Mouse (Mus musculus) intestine, embryonic 15.5 days (tissue): ENCODE data around the gene Igfals. TPM values are rescaled to one million over a fixed set of nuclear protein-coding genes. Genes with fewer than 3 reads are reported as not detected.

Experiments used
- ATAC-seq: fragments of 200-750 bp; cut with Nextera tagmentation; 2 replicates; pipeline ENCODE4 v1.8.0; 2017; ENCODE audit warnings: moderate TSS enrichment, moderate library complexity
- H3K27ac ChIP-seq: fragments of 300-500 bp; sonication (generic); 2 replicates; pipeline ENCODE4 v1.5.1; 2015; ENCODE audit warnings: mild to moderate bottlenecking, inconsistent platforms
- H3K27me3 ChIP-seq: fragments of 300-500 bp; sonication (generic); replicated peaks from 2 replicates; pipeline ENCODE4 v1.6.1; 2015; ENCODE audit warnings: inconsistent platforms
- H3K36me3 ChIP-seq: fragments of 300-500 bp; sonication (generic); 2 replicates; pipeline ENCODE4 v1.6.1; 2015; ENCODE audit warnings: inconsistent platforms
- H3K4me1 ChIP-seq: fragments of 300-500 bp; sonication (generic); replicated peaks from 2 replicates; pipeline ENCODE4 v1.6.1; 2015; ENCODE audit warnings: inconsistent platforms
- H3K4me2 ChIP-seq: fragments of 300-500 bp; sonication (generic); replicated peaks from 2 replicates; pipeline ENCODE4 v1.6.1; 2015; ENCODE audit warnings: mild to moderate bottlenecking, inconsistent platforms
- H3K4me3 ChIP-seq: fragments of 300-500 bp; sonication (generic); replicated peaks from 2 replicates; pipeline ENCODE4 v1.5.1; 2015; ENCODE audit warnings: inconsistent platforms
- H3K9ac ChIP-seq: fragments of 300-500 bp; sonication (generic); 2 replicates; pipeline ENCODE4 v1.6.1; 2015; ENCODE audit warnings: inconsistent platforms
- H3K9me3 ChIP-seq: fragments of 300-500 bp; sonication (generic); 2 replicates; pipeline ENCODE4 v1.6.1; 2016; ENCODE audit warnings: inconsistent platforms
- WGBS: fragments of 180-500 bp; shearing (Covaris S2); methylation state at CpG from one replicate; pipeline ENCODE4 v1.1.7; 2015; 5-methylcytosine and 5-hydroxymethylcytosine counted together
- polyA plus RNA-seq: library from polyadenylated mRNA; unstranded; fragments of >200 nt; fragmentation: Nextera tagmentation; extraction: Ambion mirVana; gene quantifications from 2 replicates; pipeline ENCODE4 v1.2.1, GENCODE M21; 2015

Igfals gene
- polyA plus RNA-seq, 1 experiment from 2014 or later: 3.4 TPM

DNA sequence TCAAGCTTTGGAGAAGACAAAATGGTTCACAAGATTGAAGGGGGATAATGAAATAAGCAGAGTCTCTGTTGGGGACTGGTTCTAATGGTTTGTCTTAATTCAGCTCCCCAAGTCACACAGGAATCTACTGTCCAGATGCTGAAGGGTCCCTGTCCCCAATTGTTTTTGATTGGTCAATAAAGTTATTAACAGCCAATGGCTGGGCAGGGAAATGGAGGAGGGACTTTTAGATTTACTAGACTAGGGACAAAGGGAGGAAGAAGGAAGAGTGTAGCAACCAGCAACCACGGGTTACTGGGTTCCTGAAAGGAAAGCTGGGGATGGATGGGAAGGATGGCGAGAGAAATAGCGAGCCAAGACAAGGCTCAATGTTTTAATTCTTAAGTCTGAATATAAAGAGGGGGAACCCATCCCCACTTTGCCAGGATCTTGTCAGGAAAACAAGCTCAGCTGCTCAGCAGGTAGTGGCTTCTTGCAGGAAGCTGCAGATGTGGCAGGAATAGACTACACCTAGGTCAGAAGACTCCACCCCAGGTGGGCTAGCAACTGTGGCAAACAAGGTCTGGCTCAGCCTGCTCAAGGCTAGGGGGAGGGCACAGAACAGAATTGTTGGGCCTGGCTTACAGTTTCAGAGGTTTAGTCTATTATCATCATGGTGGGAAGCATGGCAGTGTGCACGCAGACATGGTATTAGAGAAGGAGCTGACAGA is 8.1 kb downstream of the Igfals start:
- H3K9me3 ChIP-seq: no peaks in the 10 kb centered on the region
- no peaks in the 10 kb centered on the region for H3K36me3 ChIP-seq
- no peak overlapping the region for H3K9ac ChIP-seq
- no peak overlapping the region for H3K4me2 ChIP-seq
- no peaks in the 10 kb centered on the region for H3K27me3 ChIP-seq
- peaks cover 8% of the 10 kb centered on the region; the same call in 1 of the 2 replicates for H3K4me1 ChIP-seq
- no peak for ATAC-seq
- 50% methylated on average over 4 of the region's 4 CpGs for WGBS
- H3K27ac ChIP-seq: no peak overlapping the region
- H3K4me3 ChIP-seq: no peak overlapping the region

- no peak overlapping the region for H3K9ac ChIP-seq
- H3K4me2 ChIP-seq: no peak overlapping the region
- H3K9me3 ChIP-seq: no peaks in the 10 kb centered on the region
- no peak overlapping the region for H3K27ac ChIP-seq
- H3K4me1 ChIP-seq: peaks cover 8% of the 10 kb centered on the region; the same call in 1 of the 2 replicates
- H3K36me3 ChIP-seq: no peaks in the 10 kb centered on the region
- WGBS: 56% methylated on average over 1 of the region's 1 CpGs
- H3K27me3 ChIP-seq: no peaks in the 10 kb centered on the region
- no peak overlapping the region for H3K4me3 ChIP-seq
- no peak for ATAC-seq
Measured at GRCm38 (mm10) chr17:24874405-24874745, 8.6 kb downstream of the Igfals start.

GRCm38 (mm10) chr17:24874989-24875388 is 9.2 kb downstream of the Igfals start:
- Histone ChIP-seq H3K27me3 (no peaks in the 10 kb centered on the region), H3K27ac (no peak overlapping the region), H3K4me1 (peaks cover 8% of the 10 kb centered on the region; the same call in 1 of the 2 replicates), H3K36me3 (no peaks in the 10 kb centered on the region), H3K9ac (no peak overlapping the region), H3K4me2 (no peak overlapping the region), H3K4me3 (no peak overlapping the region), H3K9me3 (no peaks in the 10 kb centered on the region)
- WGBS: 81% methylated on average over 8 of the region's 8 CpGs
- 0 out of 2 replicates have a peak, but pooled peaks have one; percentile 48 for ATAC-seq

GRCm38 (mm10) chr17:24877336-24878116 is 11.7 kb downstream of the Igfals start:
- H3K4me3 ChIP-seq: no peak overlapping the region

GRCm38 (mm10) chr17:24878117-24878397 is 12.3 kb downstream of the Igfals start:
- Histone ChIP-seq H3K4me3 (no peak overlapping the region), H3K27me3 (no peaks in the 10 kb centered on the region), H3K9me3 (no peaks in the 10 kb centered on the region), H3K36me3 (peaks cover 4% of the 10 kb centered on the region; the same call in 1 of the 2 replicates), H3K9ac (peak overlapping the region; percentile 23; the same call in 1 of the 2 replicates), H3K4me1 (peaks cover 8% of the 10 kb centered on the region; the same call in 1 of the 2 replicates), H3K4me2 (peak overlapping the region; percentile 41), H3K27ac (peak overlapping the region; percentile 71)
- peak; percentile 68 for ATAC-seq
- WGBS: 21% methylated on average over 5 of the region's 5 CpGs

More at GRCm38 (mm10) chr17:24877336-24878116, 11.7 kb downstream of the Igfals start:
- no peaks in the 10 kb centered on the region for H3K27me3 ChIP-seq
- no peaks in the 10 kb centered on the region for H3K9me3 ChIP-seq
- H3K4me1 ChIP-seq: peaks cover 8% of the 10 kb centered on the region; the same call in 1 of the 2 replicates
- H3K4me2 ChIP-seq: peak overlapping the region; percentile 41
- H3K9ac ChIP-seq: peak overlapping the region; percentile 23; the same call in 1 of the 2 replicates
- H3K27ac ChIP-seq: peak overlapping the region; percentile 71
- WGBS: 40% methylated on average over 10 of the region's 10 CpGs
- no peaks in the 10 kb centered on the region for H3K36me3 ChIP-seq
- ATAC-seq: peak; percentile 61

DNA sequence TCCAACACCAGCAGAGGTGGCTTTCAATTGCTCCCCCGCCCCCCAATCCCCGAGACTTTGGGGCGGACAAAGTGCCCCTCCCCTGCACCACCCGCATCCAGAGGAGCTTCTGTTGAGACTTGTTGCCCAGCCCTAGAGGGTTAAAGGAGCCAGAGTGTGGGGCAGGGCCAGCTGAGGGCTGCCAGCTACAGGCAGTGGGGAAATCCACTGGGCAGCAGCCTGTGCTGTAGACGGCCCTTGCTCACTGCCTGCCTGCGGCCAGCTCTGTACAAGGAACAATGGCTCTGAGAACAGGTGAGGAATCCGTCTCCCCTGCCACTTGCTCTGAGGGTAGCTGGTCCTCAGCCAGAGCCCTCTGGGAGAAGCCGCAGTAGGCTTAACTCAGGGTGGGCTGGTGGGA is 12.7 kb downstream of the Igfals start:
- 0 out of 2 replicates have a peak overlapping the region, but pooled peaks have one; percentile 23 for H3K9ac ChIP-seq

GRCm38 (mm10) chr17:24881738-24882440 is 16.1 kb downstream of the Igfals start:
- H3K27me3 ChIP-seq: no peaks in the 10 kb centered on the region
- no peak for ATAC-seq
- H3K36me3 ChIP-seq: peaks cover 5% of the 10 kb centered on the region; the same call in 1 of the 2 replicates
- H3K4me2 ChIP-seq: no peak overlapping the region
- no peak overlapping the region for H3K4me3 ChIP-seq
- no peak overlapping the region for H3K27ac ChIP-seq
- 45% methylated on average over 7 of the region's 7 CpGs for WGBS
- H3K9me3 ChIP-seq: no peaks in the 10 kb centered on the region
- H3K9ac ChIP-seq: no peak overlapping the region
- peaks cover 18% of the 10 kb centered on the region for H3K4me1 ChIP-seq

More for the DNA sequence above, 12.7 kb downstream of the Igfals start:
- no peak overlapping the region for H3K4me3 ChIP-seq
- 0 out of 2 replicates have a peak overlapping the region, but pooled peaks have one; percentile 71 for H3K27ac ChIP-seq
- WGBS: 65% methylated on average over 8 of the region's 8 CpGs
- H3K27me3 ChIP-seq: no peaks in the 10 kb centered on the region
- H3K4me2 ChIP-seq: peak overlapping the region; percentile 7; the same call in 1 of the 2 replicates
- no peaks in the 10 kb centered on the region for H3K9me3 ChIP-seq
- peaks cover 5% of the 10 kb centered on the region; the same call in 1 of the 2 replicates for H3K36me3 ChIP-seq
- peak; percentile 22; the same call in 1 of the 2 replicates for ATAC-seq
- H3K4me1 ChIP-seq: peaks cover 8% of the 10 kb centered on the region; the same call in 1 of the 2 replicates

- Histone ChIP-seq H3K4me2 (no peak overlapping the region), H3K4me3 (no peak overlapping the region), H3K36me3 (peaks cover 5% of the 10 kb centered on the region; the same call in 1 of the 2 replicates), H3K4me1 (peaks cover 22% of the 10 kb centered on the region), H3K27me3 (no peaks in the 10 kb centered on the region), H3K9ac (no peak overlapping the region), H3K27ac (no peak overlapping the region), H3K9me3 (no peaks in the 10 kb centered on the region)
- ATAC-seq: no peak
- 86% methylated on average over 6 of the region's 6 CpGs for WGBS
Measured at GRCm38 (mm10) chr17:24884391-24884790, 18.6 kb downstream of the Igfals start.

DNA sequence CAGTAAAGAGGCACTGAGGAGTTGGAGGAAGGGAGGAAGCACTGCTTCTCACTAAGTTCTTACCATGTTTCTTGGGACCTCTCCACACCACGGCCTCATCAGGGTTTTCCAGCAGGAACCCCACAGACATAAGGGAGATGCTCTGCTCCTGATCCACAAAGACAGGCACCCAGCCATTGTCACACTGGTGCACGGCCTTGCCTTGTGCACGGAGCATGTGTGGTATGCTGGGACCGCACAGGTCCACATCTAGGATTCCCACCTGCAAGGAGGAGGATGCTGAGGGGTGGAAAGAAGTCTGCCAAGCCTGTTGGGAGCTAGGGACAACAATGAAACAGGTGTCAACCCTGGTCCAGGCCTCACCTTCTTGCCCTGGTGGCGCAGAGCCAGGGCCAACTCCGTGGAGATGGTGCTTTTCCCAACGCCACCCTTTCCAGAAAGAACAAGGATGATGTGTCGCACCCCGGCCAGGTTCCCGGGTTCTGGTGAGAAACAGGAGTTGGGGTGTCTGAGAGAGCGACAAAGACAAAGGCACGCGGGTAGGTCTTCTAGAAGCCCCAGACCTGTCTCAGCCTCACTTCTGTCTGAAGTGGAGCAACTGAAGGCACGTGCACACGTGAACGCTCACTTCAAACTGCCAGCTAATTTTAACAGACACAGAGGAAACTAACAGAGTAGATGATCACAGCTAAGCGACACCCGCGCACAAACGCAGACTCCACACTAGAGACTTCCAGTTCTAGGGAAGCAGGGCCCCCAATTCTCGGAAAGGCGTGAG is 19.7 kb downstream of the Igfals start:
- no peak for ATAC-seq
- WGBS: 25% methylated on average over 22 of the region's 22 CpGs
- H3K27ac ChIP-seq: no peak overlapping the region

DNA sequence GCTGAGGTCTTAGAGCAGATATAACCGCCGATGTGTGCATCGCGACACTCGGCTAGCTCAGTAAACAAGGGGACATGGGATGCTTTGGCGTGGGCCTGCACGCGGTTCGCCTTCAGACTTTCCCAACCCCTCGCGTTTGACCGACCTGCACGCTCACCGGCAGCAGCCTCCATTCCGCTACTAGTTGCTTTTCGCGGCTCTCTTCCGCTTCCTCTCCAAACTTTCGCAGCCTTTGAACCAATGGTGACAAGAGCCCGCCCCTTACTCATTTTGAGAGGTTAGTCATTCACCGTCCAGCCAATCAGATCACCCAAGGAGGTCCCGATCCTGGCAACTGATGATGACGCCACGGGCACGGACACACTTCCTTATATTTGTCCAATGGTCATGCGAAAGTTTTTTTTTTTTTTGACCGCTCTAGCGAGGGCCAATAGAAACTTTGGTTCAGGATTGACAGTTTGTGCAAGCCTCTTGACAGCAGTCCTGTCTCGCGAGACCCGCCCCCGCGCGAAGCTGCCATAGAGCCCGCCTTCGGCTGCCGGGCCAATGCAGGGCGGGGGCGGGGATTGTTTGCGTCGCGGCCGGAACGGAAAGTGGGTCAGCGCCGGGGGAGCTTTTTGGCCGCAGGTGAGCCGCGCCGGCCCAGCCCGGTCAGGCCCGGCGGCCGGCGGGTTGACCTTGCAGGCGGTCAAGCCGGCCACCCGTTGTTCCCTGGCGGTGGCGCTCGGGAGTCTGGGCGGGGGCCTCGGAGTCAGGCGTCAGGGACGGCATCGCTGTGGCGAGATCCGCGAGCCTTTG is 20.5 kb downstream of the Igfals start, which contains the start of the genes Nubp2 and Spsb3:
Gene Nubp2 (minus strand): TSS at position 216 of the 798 bp plus-strand sequence.
Gene Spsb3 (plus strand): TSS at position 510 of the 798 bp plus-strand sequence.
- H3K36me3 ChIP-seq: peaks cover 17% of the 10 kb centered on the region

More for the DNA sequence above, 19.7 kb downstream of the Igfals start:
- no peaks in the 10 kb centered on the region for H3K9me3 ChIP-seq
- peak overlapping the region; percentile 87 for H3K4me2 ChIP-seq
- H3K4me1 ChIP-seq: peaks cover 22% of the 10 kb centered on the region
- peaks cover 9% of the 10 kb centered on the region; the same call in 1 of the 2 replicates for H3K36me3 ChIP-seq
- H3K27me3 ChIP-seq: no peaks in the 10 kb centered on the region
- peak overlapping the region; percentile 81 for H3K4me3 ChIP-seq
- peak overlapping the region; percentile 66 for H3K9ac ChIP-seq

More for the DNA sequence above, 20.5 kb downstream of the Igfals start, which contains the start of the genes Nubp2 and Spsb3:
- Histone ChIP-seq H3K27ac (peak within 1 kb of the TSS; percentile 59; the same call in 1 of the 2 replicates), H3K4me1 (peaks cover 22% of the 10 kb centered on the region), H3K9ac (peak within 1 kb of the TSS; percentile 88), H3K9me3 (no peaks in the 10 kb centered on the region), H3K27me3 (no peaks in the 10 kb centered on the region), H3K4me3 (peak within 1 kb of the TSS; percentile 97), H3K4me2 (peak within 1 kb of the TSS; percentile 88)
- peak; percentile 99 for ATAC-seq
- under 1% methylated on average over 69 of the region's 69 CpGs for WGBS
